Mouse (Mus musculus): ENCODE data around the gene Traf3ip2. TPM values are rescaled to one million over a fixed set of nuclear protein-coding genes. Genes with fewer than 3 reads are reported as not detected.

Traf3ip2 gene
- polyA plus RNA-seq, 1 experiment: 16.9 TPM

- Histone ChIP-seq H3K27ac (ENCODE audit: insufficient read depth, low read length) (no peak overlapping the region), H3K4me3 (ENCODE audit: insufficient read depth, low read length) (no peak overlapping the region), H3K4me1 (ENCODE audit: control insufficient read depth, insufficient read depth, low read length) (no peaks in the 10 kb centered on the region)
- TF ChIP-seq POLR2A (IDR thresholded peaks at IDR 0.05; ENCODE audit: low read depth, low read length) (no peak), CTCF (IDR thresholded peaks at IDR 0.05; ENCODE audit: borderline replicate concordance, insufficient read depth, low read length) (no peak)
Observed at GRCm38 (mm10) chr10:39682556-39682955, 69.8 kb downstream of the Traf3ip2 start.

- no peaks in the 10 kb centered on the region for H3K4me1 ChIP-seq (ENCODE audit: control insufficient read depth, insufficient read depth, low read length)
- H3K27ac ChIP-seq (ENCODE audit: insufficient read depth, low read length): no peak overlapping the region
- TF ChIP-seq CTCF (IDR thresholded peaks at IDR 0.05; ENCODE audit: borderline replicate concordance, insufficient read depth, low read length) (no peak), POLR2A (IDR thresholded peaks at IDR 0.05; ENCODE audit: low read depth, low read length) (no peak)
- H3K4me3 ChIP-seq (ENCODE audit: insufficient read depth, low read length): no peak overlapping the region
Observed at GRCm38 (mm10) chr10:39683481-39683880, 70.7 kb downstream of the Traf3ip2 start.

GRCm38 (mm10) chr10:39686811-39687210, 74.1 kb downstream of the Traf3ip2 start:
- TF ChIP-seq POLR2A (IDR thresholded peaks at IDR 0.05; ENCODE audit: low read depth, low read length) (no peak), CTCF (IDR thresholded peaks at IDR 0.05; ENCODE audit: borderline replicate concordance, insufficient read depth, low read length) (no peak)
- no peaks in the 10 kb centered on the region for H3K4me1 ChIP-seq (ENCODE audit: control insufficient read depth, insufficient read depth, low read length)
- no peak overlapping the region for H3K4me3 ChIP-seq (ENCODE audit: insufficient read depth, low read length)
- H3K27ac ChIP-seq (ENCODE audit: insufficient read depth, low read length): no peak overlapping the region

- Histone ChIP-seq H3K4me3 (ENCODE audit: insufficient read depth, low read length) (no peak overlapping the region), H3K27ac (ENCODE audit: insufficient read depth, low read length) (no peak overlapping the region), H3K4me1 (ENCODE audit: control insufficient read depth, insufficient read depth, low read length) (no peaks in the 10 kb centered on the region)
- TF ChIP-seq CTCF (IDR thresholded peaks at IDR 0.05; ENCODE audit: borderline replicate concordance, insufficient read depth, low read length) (no peak), POLR2A (IDR thresholded peaks at IDR 0.05; ENCODE audit: low read depth, low read length) (no peak)
Observed at GRCm38 (mm10) chr10:39687851-39688250, 75.1 kb downstream of the Traf3ip2 start.

GRCm38 (mm10) chr10:39691351-39692064, 78.8 kb downstream of the Traf3ip2 start:
- Histone ChIP-seq H3K27ac (ENCODE audit: insufficient read depth, low read length) (no peak overlapping the region), H3K4me1 (ENCODE audit: control insufficient read depth, insufficient read depth, low read length) (no peaks in the 10 kb centered on the region)
- TF ChIP-seq CTCF (IDR thresholded peaks at IDR 0.05; ENCODE audit: borderline replicate concordance, insufficient read depth, low read length): no peak
- no peak for TF ChIP-seq POLR2A (IDR thresholded peaks at IDR 0.05; ENCODE audit: low read depth, low read length)

GRCm38 (mm10) chr10:39692152-39692551, 79.4 kb downstream of the Traf3ip2 start:
- H3K27ac ChIP-seq (ENCODE audit: insufficient read depth, low read length): no peak overlapping the region
- no peak overlapping the region for H3K4me3 ChIP-seq (ENCODE audit: insufficient read depth, low read length)
- no peaks in the 10 kb centered on the region for H3K4me1 ChIP-seq (ENCODE audit: control insufficient read depth, insufficient read depth, low read length)
- TF ChIP-seq POLR2A (IDR thresholded peaks at IDR 0.05; ENCODE audit: low read depth, low read length) (no peak), CTCF (IDR thresholded peaks at IDR 0.05; ENCODE audit: borderline replicate concordance, insufficient read depth, low read length) (no peak)

More at GRCm38 (mm10) chr10:39691351-39692064, 78.8 kb downstream of the Traf3ip2 start:
- no peak overlapping the region for H3K4me3 ChIP-seq (ENCODE audit: insufficient read depth, low read length)

Other genes with a start within 250 kb of the Traf3ip2 start
- gene Fyn, start 244.1 kb upstream of the Traf3ip2 start, polyA plus RNA-seq (2011; ENCODE audit: insufficient read length, low read depth, missing spikeins): 56.4 and 64.6 TPM in 2 replicates
- 34.4 and 40.9 TPM in 2 replicates for gene Rev3l, start 119.2 kb downstream of the Traf3ip2 start, polyA plus RNA-seq (2011; ENCODE audit: insufficient read length, low read depth, missing spikeins)

Measured in embryonic fibroblast, embryonic 13.5 days (primary cell).